ENCODE assay signal across 15 mouse cellular contexts in the genomic region with DNA sequence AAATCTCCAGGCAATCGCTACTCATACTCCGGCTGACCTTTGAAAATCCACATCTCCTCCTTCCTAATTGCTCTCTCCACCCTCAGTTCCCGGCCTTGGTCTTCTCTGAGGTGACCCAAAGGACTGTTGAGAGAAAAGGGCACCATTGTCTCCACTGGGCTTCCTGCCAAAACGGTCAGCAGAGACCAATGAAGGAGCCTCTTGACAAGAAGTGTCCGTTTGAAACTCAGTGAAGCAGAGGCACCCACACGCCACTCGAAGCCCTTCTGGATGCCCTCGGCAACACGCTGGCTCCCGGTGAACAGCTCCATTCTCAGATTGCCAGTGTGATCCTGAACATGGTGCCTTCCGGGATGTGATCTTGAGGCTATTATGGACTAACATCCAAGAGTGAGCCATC.
DNase-seq lines count a peak whose midpoint lies in the region; ATAC-seq and TF ChIP-seq lines count a peak whose summit lies in the region.
"Had no signal": no experiment of that assay in that cellular context is flagged by ENCODE, and none has a peak within 500 bp of the region (broad histone marks: within the 10 kb centered on the region; RNA-seq: fewer than 3 reads in every experiment).

No protein-coding gene starts in this region.

- ATAC-seq in lung, embryonic 15.5 days (ENCODE audit: borderline replicate concordance, extremely low read depth, low FRiP score, low TSS enrichment) = 0 out of 2 replicates have a peak, but pooled peaks have one; percentile 39
- ATAC-seq in midbrain, postnatal 0 days (ENCODE audit: low FRiP score) = no peak

- no peak overlapping the region for H3K4me3 ChIP-seq in lung, embryonic 15.5 days
- H3K4me3 ChIP-seq in midbrain, postnatal 0 days (ENCODE audit: low read depth, low read length) = no peak overlapping the region
- H3K4me3 ChIP-seq: embryonic facial prominence, embryonic 15.5 days; hindbrain, embryonic 15.5 days; layer of hippocampus, adult 2 months; stomach, embryonic 15.5 days had no signal

- H3K27me3 ChIP-seq in lung, embryonic 15.5 days = no peaks in the 10 kb centered on the region
- H3K27me3 ChIP-seq in midbrain, postnatal 0 days (ENCODE audit: insufficient read depth, low read length) = no peaks in the 10 kb centered on the region
- H3K27me3 ChIP-seq: embryonic facial prominence, embryonic 15.5 days; hindbrain, embryonic 15.5 days; stomach, embryonic 15.5 days had no signal

- 34% methylated on average over 11 of the region's 11 CpGs for WGBS in lung, embryonic 15.5 days
- WGBS in midbrain, postnatal 0 days = 12% methylated on average over 11 of the region's 11 CpGs

- H3K9me3 ChIP-seq in lung, embryonic 15.5 days = no peaks in the 10 kb centered on the region
- H3K9me3 ChIP-seq in midbrain, postnatal 0 days (ENCODE audit: low read length) = no peaks in the 10 kb centered on the region
- H3K9me3 ChIP-seq: embryonic facial prominence, embryonic 15.5 days; hindbrain, embryonic 15.5 days; stomach, embryonic 15.5 days had no signal

- no peak overlapping the region for H3K27ac ChIP-seq in lung, embryonic 15.5 days
- no peak overlapping the region for H3K27ac ChIP-seq in midbrain, postnatal 0 days (ENCODE audit: low read depth, low read length)
- H3K27ac ChIP-seq: embryonic facial prominence, embryonic 15.5 days; hindbrain, embryonic 15.5 days; layer of hippocampus, adult 2 months; liver, embryonic 14.5 days; stomach, embryonic 15.5 days had no signal

- intact Hi-C loops in left cerebral cortex, postnatal 14 days (cut with DNase I) = no loop called here

- H3K4me2 ChIP-seq in lung, embryonic 15.5 days = no peak overlapping the region
- H3K4me2 ChIP-seq in midbrain, postnatal 0 days (ENCODE audit: low read depth, low read length, poor library complexity, severe bottlenecking) = no peak overlapping the region
- H3K4me2 ChIP-seq: embryonic facial prominence, embryonic 15.5 days; hindbrain, embryonic 15.5 days; stomach, embryonic 15.5 days had no signal

- H3K9ac ChIP-seq in lung, embryonic 15.5 days = no peak overlapping the region
- H3K9ac ChIP-seq in midbrain, postnatal 0 days (replicated peaks; ENCODE audit: low read length, poor library complexity, severe bottlenecking) = no peak overlapping the region
- H3K9ac ChIP-seq: embryonic facial prominence, embryonic 15.5 days; hindbrain, embryonic 15.5 days; liver, embryonic 14.5 days; stomach, embryonic 15.5 days had no signal

- no peaks in the 10 kb centered on the region for H3K36me3 ChIP-seq in lung, embryonic 15.5 days
- no peaks in the 10 kb centered on the region for H3K36me3 ChIP-seq in midbrain, postnatal 0 days (ENCODE audit: insufficient read depth, low read length)
- H3K36me3 ChIP-seq: embryonic facial prominence, embryonic 15.5 days; hindbrain, embryonic 15.5 days; stomach, embryonic 15.5 days had no signal

- peak; percentile 15 for DNase-seq in heart, postnatal 4 days
- DNase-seq in heart, adult 8-10 months (ENCODE audit: low spot score) = no peak
- DNase-seq in embryo, embryonic 10.5 days (ENCODE audit: low spot score) = peak; percentile 40
- DNase-seq in midbrain, postnatal 0 days (ENCODE audit: low spot score) = peak; percentile 44
- no peak for DNase-seq in left cerebral cortex, postnatal 14 days (ENCODE audit: low spot score in 2 of 2)
- DNase-seq in gastrocnemius, postnatal 4 days (ENCODE audit: low spot score in 2 of 2) = no peak
- DNase-seq in thymus, postnatal 36 days = no peak
- DNase-seq: B cell, adult 2 months; heart, adult 11 months had no signal

- H3K4me1 ChIP-seq in lung, embryonic 15.5 days = peaks cover 13% of the 10 kb centered on the region
- H3K4me1 ChIP-seq in midbrain, postnatal 0 days (ENCODE audit: insufficient read depth, low read length) = no peaks in the 10 kb centered on the region
- H3K4me1 ChIP-seq: embryonic facial prominence, embryonic 15.5 days; stomach, embryonic 15.5 days had no signal

- TF ChIP-seq CTCF in midbrain, postnatal 0 days (IDR thresholded peaks at IDR 0.05) = no peak

Comparison
In these comparisons a context has a peak if more than half of its experiments do, and no peak if none do; other contexts are left out.
1. DNase-seq: peak in heart, postnatal 4 days (single experiment), embryo, embryonic 10.5 days (single experiment) and midbrain, postnatal 0 days (single experiment); none in heart, adult 8-10 months (single experiment), left cerebral cortex, postnatal 14 days (0 of 2), gastrocnemius, postnatal 4 days (0 of 2) and thymus, postnatal 36 days (0 of 2).